Mouse (Mus musculus): ENCODE measurements around the gene 4930455H04Rik. TPM values are rescaled to one million over a fixed set of nuclear protein-coding genes. Genes with fewer than 3 reads are reported as not detected.

Gene 4930455H04Rik
- polyA plus RNA-seq, 2 experiments, result not detected

GRCm38 (mm10) chr3:116969786-116970185, 1.7 kb downstream of the 4930455H04Rik start:
- Histone ChIP-seq H3K9ac (replicated peaks) (no peak overlapping the region), H3K27me3 (ENCODE audit: control insufficient read depth, insufficient read depth, low read length) (no peaks in the 10 kb centered on the region), H3K36me3 (replicated peaks; ENCODE audit: control insufficient read depth, insufficient read depth, low read depth) (no peaks in the 10 kb centered on the region), H3K27ac (no peak overlapping the region), H3K9me3 (ENCODE audit: control insufficient read depth, low read length) (no peaks in the 10 kb centered on the region), H3K4me3 (ENCODE audit: insufficient read depth in 1 of 2, low read depth in 2 of 2, low read length in 2 of 2) (no peak overlapping the region), H3K4me2 (ENCODE audit: low read depth) (no peak overlapping the region), H3K4me1 (replicated peaks; ENCODE audit: control insufficient read depth in 2 of 2, insufficient read depth in 2 of 2, low read length in 1 of 2) (no peaks in the 10 kb centered on the region)
- TF ChIP-seq CTCF (IDR thresholded peaks at IDR 0.05; ENCODE audit: low read depth) (no peak), EP300 (IDR thresholded peaks at IDR 0.05; ENCODE audit: low read depth) (no peak)
- DNase-seq (ENCODE audit: low read depth in 3 of 3, low spot score in 3 of 3), result no peak
- 62% methylated on average over 5 of the region's 5 CpGs for WGBS (ENCODE audit: insufficient replicate concordance)
- no peak for ATAC-seq (ENCODE audit: insufficient read depth)

GRCm38 (mm10) chr3:116981811-116982575, 13.9 kb downstream of the 4930455H04Rik start:
- DNase-seq (ENCODE audit: low read depth in 3 of 3, low spot score in 3 of 3), result no peak
- no peaks in the 10 kb centered on the region for H3K4me1 ChIP-seq (replicated peaks; ENCODE audit: control insufficient read depth in 2 of 2, insufficient read depth in 2 of 2, low read length in 1 of 2)
- ATAC-seq (ENCODE audit: insufficient read depth), result no peak
- no peaks in the 10 kb centered on the region for H3K36me3 ChIP-seq (replicated peaks; ENCODE audit: control insufficient read depth, insufficient read depth, low read depth)
- H3K27me3 ChIP-seq (ENCODE audit: control insufficient read depth, insufficient read depth, low read length), result no peaks in the 10 kb centered on the region
- H3K9me3 ChIP-seq (ENCODE audit: control insufficient read depth, low read length), result no peaks in the 10 kb centered on the region
- no peak overlapping the region for H3K27ac ChIP-seq
- H3K4me2 ChIP-seq (ENCODE audit: low read depth), result no peak overlapping the region
- WGBS (ENCODE audit: insufficient replicate concordance), result 31% methylated on average over 9 of the region's 9 CpGs
- TF ChIP-seq EP300 (IDR thresholded peaks at IDR 0.05; ENCODE audit: low read depth) (no peak), CTCF (IDR thresholded peaks at IDR 0.05; ENCODE audit: low read depth) (no peak)
- no peak overlapping the region for H3K9ac ChIP-seq (replicated peaks)
- no peak overlapping the region for H3K4me3 ChIP-seq (ENCODE audit: insufficient read depth in 1 of 2, low read depth in 2 of 2, low read length in 2 of 2)

GRCm38 (mm10) chr3:116985042-116985455, 17.0 kb downstream of the 4930455H04Rik start:
- no peak for TF ChIP-seq EP300 (IDR thresholded peaks at IDR 0.05; ENCODE audit: low read depth)
- no peak for TF ChIP-seq CTCF (IDR thresholded peaks at IDR 0.05; ENCODE audit: low read depth)
- no peak overlapping the region for H3K27ac ChIP-seq
- no peak overlapping the region for H3K9ac ChIP-seq (replicated peaks)
- ATAC-seq (ENCODE audit: insufficient read depth) (no peak), DNase-seq (ENCODE audit: low read depth in 3 of 3, low spot score in 3 of 3) (no peak)
- H3K27me3 ChIP-seq (ENCODE audit: control insufficient read depth, insufficient read depth, low read length), result no peaks in the 10 kb centered on the region
- WGBS (ENCODE audit: insufficient replicate concordance), result 53% methylated on average over 1 of the region's 1 CpGs
- H3K4me1 ChIP-seq (replicated peaks; ENCODE audit: control insufficient read depth in 2 of 2, insufficient read depth in 2 of 2, low read length in 1 of 2), result no peaks in the 10 kb centered on the region
- H3K36me3 ChIP-seq (replicated peaks; ENCODE audit: control insufficient read depth, insufficient read depth, low read depth), result no peaks in the 10 kb centered on the region
- no peak overlapping the region for H3K4me2 ChIP-seq (ENCODE audit: low read depth)
- no peak overlapping the region for H3K4me3 ChIP-seq (ENCODE audit: insufficient read depth in 1 of 2, low read depth in 2 of 2, low read length in 2 of 2)
- no peaks in the 10 kb centered on the region for H3K9me3 ChIP-seq (ENCODE audit: control insufficient read depth, low read length)

GRCm38 (mm10) chr3:116985741-116986140, 17.7 kb downstream of the 4930455H04Rik start:
- no peak overlapping the region for H3K27ac ChIP-seq
- DNase-seq (ENCODE audit: low read depth in 3 of 3, low spot score in 3 of 3) (no peak), ATAC-seq (ENCODE audit: insufficient read depth) (no peak)
- no peaks in the 10 kb centered on the region for H3K9me3 ChIP-seq (ENCODE audit: control insufficient read depth, low read length)
- H3K4me2 ChIP-seq (ENCODE audit: low read depth), result no peak overlapping the region
- no peak for TF ChIP-seq CTCF (IDR thresholded peaks at IDR 0.05; ENCODE audit: low read depth)
- TF ChIP-seq EP300 (IDR thresholded peaks at IDR 0.05; ENCODE audit: low read depth), result no peak
- WGBS (ENCODE audit: insufficient replicate concordance), result 44% methylated on average over 1 of the region's 1 CpGs
- H3K4me3 ChIP-seq (ENCODE audit: insufficient read depth in 1 of 2, low read depth in 2 of 2, low read length in 2 of 2), result no peak overlapping the region
- H3K27me3 ChIP-seq (ENCODE audit: control insufficient read depth, insufficient read depth, low read length), result no peaks in the 10 kb centered on the region
- no peaks in the 10 kb centered on the region for H3K36me3 ChIP-seq (replicated peaks; ENCODE audit: control insufficient read depth, insufficient read depth, low read depth)
- no peak overlapping the region for H3K9ac ChIP-seq (replicated peaks)
- H3K4me1 ChIP-seq (replicated peaks; ENCODE audit: control insufficient read depth in 2 of 2, insufficient read depth in 2 of 2, low read length in 1 of 2), result no peaks in the 10 kb centered on the region

- Histone ChIP-seq H3K27ac (no peak overlapping the region), H3K27me3 (ENCODE audit: control insufficient read depth, insufficient read depth, low read length) (no peaks in the 10 kb centered on the region), H3K9ac (replicated peaks) (no peak overlapping the region), H3K4me2 (ENCODE audit: low read depth) (no peak overlapping the region), H3K4me3 (ENCODE audit: insufficient read depth in 1 of 2, low read depth in 2 of 2, low read length in 2 of 2) (no peak overlapping the region), H3K9me3 (ENCODE audit: control insufficient read depth, low read length) (no peaks in the 10 kb centered on the region), H3K4me1 (replicated peaks; ENCODE audit: control insufficient read depth in 2 of 2, insufficient read depth in 2 of 2, low read length in 1 of 2) (no peaks in the 10 kb centered on the region), H3K36me3 (replicated peaks; ENCODE audit: control insufficient read depth, insufficient read depth, low read depth) (no peaks in the 10 kb centered on the region)
- 22% methylated on average over 2 of the region's 2 CpGs for WGBS (ENCODE audit: insufficient replicate concordance)
- TF ChIP-seq CTCF (IDR thresholded peaks at IDR 0.05; ENCODE audit: low read depth) (no peak), EP300 (IDR thresholded peaks at IDR 0.05; ENCODE audit: low read depth) (no peak)
- ATAC-seq (ENCODE audit: insufficient read depth) (no peak), DNase-seq (ENCODE audit: low read depth in 3 of 3, low spot score in 3 of 3) (no peak)
These were observed 18.4 kb downstream of the 4930455H04Rik start for GRCm38 (mm10) chr3:116986451-116986850.
